Mouse (Mus musculus) neural tube, embryonic 14.5 days (tissue): ENCODE results near the gene Lrp4. TPM values are rescaled to one million over a fixed set of nuclear protein-coding genes. Genes with fewer than 3 reads are reported as not detected.
A peak's percentile ranks its signal among the peaks of the same experiment; 100 is the strongest.

Experiments
- ATAC-seq: fragments of 200-750 bp; cut with Nextera tagmentation; 2 replicates; pipeline ENCODE4 v1.8.0; 2017; ENCODE audit warnings: low read depth, mild to moderate bottlenecking, moderate TSS enrichment, moderate library complexity
- H3K27ac ChIP-seq: fragments of 300-500 bp; sonication (generic); 2 replicates; pipeline ENCODE4 v1.5.1; 2014; ENCODE audit warnings: low read depth, mild to moderate bottlenecking, control low read depth, low read length, moderate library complexity, mixed read lengths
- H3K27me3 ChIP-seq: fragments of 300-500 bp; sonication (generic); 2 replicates; pipeline ENCODE4 v1.6.1; 2014; ENCODE audit warnings: low read length; ENCODE audit not compliant: control insufficient read depth, insufficient read depth
- H3K36me3 ChIP-seq: fragments of 300-500 bp; sonication (generic); 2 replicates; pipeline ENCODE4 v1.6.1; 2014; ENCODE audit warnings: low read length, mixed read lengths; ENCODE audit not compliant: control insufficient read depth, insufficient read depth
- H3K4me1 ChIP-seq: fragments of 300-500 bp; sonication (generic); 2 replicates; pipeline ENCODE4 v1.6.1; 2014; ENCODE audit warnings: low read length; ENCODE audit not compliant: control insufficient read depth, insufficient read depth
- H3K4me2 ChIP-seq: fragments of 300-500 bp; sonication (generic); 2 replicates; pipeline ENCODE4 v1.6.1; 2014; ENCODE audit warnings: mild to moderate bottlenecking, low read depth, low read length, control low read depth
- H3K4me3 ChIP-seq: fragments of 300-500 bp; sonication (generic); 2 replicates; pipeline ENCODE4 v1.5.1; 2014; ENCODE audit warnings: low read depth, low read length, control low read depth, mixed read lengths
- H3K9ac ChIP-seq: fragments of 300-500 bp; sonication (generic); replicated peaks from 2 replicates; pipeline ENCODE4 v1.6.1; 2014; ENCODE audit warnings: low read depth, mild to moderate bottlenecking, control low read depth, low read length, mixed read lengths
- H3K9me3 ChIP-seq: fragments of 300-500 bp; sonication (generic); 2 replicates; pipeline ENCODE4 v1.6.1; 2016; ENCODE audit warnings: low read length; ENCODE audit not compliant: control insufficient read depth
- WGBS: fragments of 180-500 bp; shearing (Covaris S2); extraction: QIAGEN DNeasy Blood & Tissue Kit; methylation state at CpG from one replicate; pipeline ENCODE4 v1.1.7; 2014; 5-methylcytosine and 5-hydroxymethylcytosine counted together
- polyA plus RNA-seq: library from polyadenylated mRNA; unstranded; fragments of >200 nt; fragmentation: Nextera tagmentation; extraction: Ambion mirVana; gene quantifications from 2 replicates; pipeline ENCODE4 v1.2.1, GENCODE M21; 2014

The Lrp4 gene
- polyA plus RNA-seq = 6.4 and 7.2 TPM in 2 replicates

- 1% methylated on average over 20 of the region's 36 CpGs for WGBS
- H3K9ac ChIP-seq = peak within 1 kb of the TSS; percentile 69
- H3K36me3 ChIP-seq = no peaks in the 10 kb centered on the region
- H3K4me3 ChIP-seq = peak within 1 kb of the TSS; percentile 64
- peak within 1 kb of the TSS; percentile 97 for H3K4me2 ChIP-seq
- peak within 1 kb of the TSS; percentile 57 for H3K27ac ChIP-seq
- ATAC-seq = peak; percentile 56
- H3K4me1 ChIP-seq = peaks cover 10% of the 10 kb centered on the region
- H3K9me3 ChIP-seq = no peaks in the 10 kb centered on the region
- 0 out of 2 replicates have a peak, but pooled peaks cover 4% of the 10 kb centered on the region for H3K27me3 ChIP-seq
Measured at GRCm38 (mm10) chr2:91457259-91457655, at the start of gene Lrp4. Gene Lrp4 (plus strand): TSS chr2:91457511.

- Histone ChIP-seq H3K27me3 (no peaks in the 10 kb centered on the region), H3K9me3 (no peaks in the 10 kb centered on the region), H3K36me3 (no peaks in the 10 kb centered on the region), H3K4me3 (no peak overlapping the region), H3K4me1 (no peaks in the 10 kb centered on the region), H3K4me2 (no peak overlapping the region), H3K27ac (no peak overlapping the region), H3K9ac (no peak overlapping the region)
- WGBS = 87% methylated on average over 2 of the region's 2 CpGs
- ATAC-seq = no peak
Measured at GRCm38 (mm10) chr2:91408031-91408430, 49.3 kb upstream of the Lrp4 start.

GRCm38 (mm10) chr2:91411473-91411872 lies 45.8 kb upstream of the Lrp4 start:
- Histone ChIP-seq H3K4me1 (no peaks in the 10 kb centered on the region), H3K36me3 (no peaks in the 10 kb centered on the region), H3K9ac (no peak overlapping the region), H3K4me3 (no peak overlapping the region), H3K27me3 (no peaks in the 10 kb centered on the region), H3K9me3 (no peaks in the 10 kb centered on the region), H3K27ac (no peak overlapping the region), H3K4me2 (no peak overlapping the region)
- ATAC-seq = no peak
- WGBS = 44% methylated on average over 2 of the region's 2 CpGs

GRCm38 (mm10) chr2:91412361-91412760 lies 45.0 kb upstream of the Lrp4 start:
- H3K27ac ChIP-seq = no peak overlapping the region
- no peak overlapping the region for H3K4me3 ChIP-seq
- no peaks in the 10 kb centered on the region for H3K27me3 ChIP-seq
- no peak for ATAC-seq
- H3K4me1 ChIP-seq = no peaks in the 10 kb centered on the region
- H3K9me3 ChIP-seq = no peaks in the 10 kb centered on the region
- no peak overlapping the region for H3K4me2 ChIP-seq
- no peaks in the 10 kb centered on the region for H3K36me3 ChIP-seq
- H3K9ac ChIP-seq = no peak overlapping the region
- WGBS = 70% methylated on average over 5 of the region's 5 CpGs

- Histone ChIP-seq H3K4me3 (no peak overlapping the region), H3K4me2 (no peak overlapping the region), H3K9me3 (no peaks in the 10 kb centered on the region), H3K4me1 (no peaks in the 10 kb centered on the region), H3K36me3 (no peaks in the 10 kb centered on the region), H3K27ac (no peak overlapping the region), H3K27me3 (no peaks in the 10 kb centered on the region), H3K9ac (no peak overlapping the region)
- no peak for ATAC-seq
- 55% methylated on average over 1 of the region's 1 CpGs for WGBS
Measured at GRCm38 (mm10) chr2:91413811-91414210, 43.5 kb upstream of the Lrp4 start.

GRCm38 (mm10) chr2:91421641-91422040 lies 35.7 kb upstream of the Lrp4 start:
- Histone ChIP-seq H3K9ac (no peak overlapping the region), H3K4me1 (no peaks in the 10 kb centered on the region), H3K9me3 (no peaks in the 10 kb centered on the region), H3K4me3 (no peak overlapping the region), H3K27me3 (no peaks in the 10 kb centered on the region), H3K36me3 (no peaks in the 10 kb centered on the region), H3K27ac (no peak overlapping the region), H3K4me2 (no peak overlapping the region)
- 77% methylated on average over 5 of the region's 5 CpGs for WGBS
- no peak for ATAC-seq

- 88% methylated on average over 7 of the region's 7 CpGs for WGBS
- Histone ChIP-seq H3K4me3 (no peak overlapping the region), H3K36me3 (no peaks in the 10 kb centered on the region), H3K9ac (no peak overlapping the region), H3K9me3 (no peaks in the 10 kb centered on the region), H3K4me2 (no peak overlapping the region), H3K27ac (no peak overlapping the region), H3K4me1 (no peaks in the 10 kb centered on the region), H3K27me3 (no peaks in the 10 kb centered on the region)
- no peak for ATAC-seq
Measured at GRCm38 (mm10) chr2:91424061-91424720, 33.1 kb upstream of the Lrp4 start.

GRCm38 (mm10) chr2:91426321-91426720 lies 31.0 kb upstream of the Lrp4 start:
- no peaks in the 10 kb centered on the region for H3K27me3 ChIP-seq
- 94% methylated on average over 1 of the region's 1 CpGs for WGBS
- H3K36me3 ChIP-seq = no peaks in the 10 kb centered on the region
- no peak for ATAC-seq
- H3K4me3 ChIP-seq = no peak overlapping the region
- no peak overlapping the region for H3K4me2 ChIP-seq
- H3K4me1 ChIP-seq = peaks cover 13% of the 10 kb centered on the region; the same call in 1 of the 2 replicates
- H3K9me3 ChIP-seq = no peaks in the 10 kb centered on the region
- H3K27ac ChIP-seq = no peak overlapping the region
- H3K9ac ChIP-seq = no peak overlapping the region

- no peak for ATAC-seq
- H3K4me3 ChIP-seq = no peak overlapping the region
- no peak overlapping the region for H3K9ac ChIP-seq
- H3K4me1 ChIP-seq = peaks cover 13% of the 10 kb centered on the region; the same call in 1 of the 2 replicates
- WGBS = 79% methylated on average over 3 of the region's 3 CpGs
- no peaks in the 10 kb centered on the region for H3K36me3 ChIP-seq
- no peaks in the 10 kb centered on the region for H3K27me3 ChIP-seq
- H3K9me3 ChIP-seq = no peaks in the 10 kb centered on the region
- H3K27ac ChIP-seq = no peak overlapping the region
- H3K4me2 ChIP-seq = no peak overlapping the region
Measured at GRCm38 (mm10) chr2:91429146-91429545, 28.2 kb upstream of the Lrp4 start.
